Mouse (Mus musculus) kidney, adult 2 months (tissue): ENCODE measurements at regions not wholly inside any gene's neighbourhood (a gene's known extent, or its start where the extent isn't known, plus 50 kb on each side); places are given as distances from the start of the nearest gene placed in this dataset.

Experiments used
- CTCF ChIP-seq: fragments of 200-500 bp; conservative IDR thresholded peaks from 2 replicates; pipeline ENCODE4 v1.5.1; 2011; ENCODE audit warnings: low read depth, mild to moderate bottlenecking, control low read depth, low read length, moderate library complexity, mixed read lengths; ENCODE audit not compliant: insufficient read depth, insufficient read length
- POLR2A ChIP-seq: fragments of 200-500 bp; IDR thresholded peaks from one replicate; pipeline ENCODE4 v1.6.1; 2011; ENCODE audit warnings: low read depth, low read length, control low read depth

- TF ChIP-seq POLR2A (no peak), CTCF (no peak)
Measured at GRCm38 (mm10) chr2:92782621-92783020, 132.3 kb upstream of the Syt13 start.
